Mouse (Mus musculus): ENCODE results near the gene Clca3b. TPM values are rescaled to one million over a fixed set of nuclear protein-coding genes. Genes with fewer than 3 reads are reported as not detected.

The Clca3b gene
- polyA plus RNA-seq, 1 experiment from 2014 or later: not detected

Other genes starting within 250 kb of the Clca3b start
- 133 and 139 TPM in 2 replicates for gene Sh3glb1, start 129.0 kb downstream of the Clca3b start, polyA plus RNA-seq (2014; fragmentation: Nextera tagmentation; extraction: Ambion mirVana)
- gene Clca3a1, start 88.4 kb downstream of the Clca3b start, polyA plus RNA-seq (2014; fragmentation: Nextera tagmentation; extraction: Ambion mirVana): 18.8 and 20.5 TPM in 2 replicates
- gene Clca3a2, start 29.9 kb downstream of the Clca3b start, polyA plus RNA-seq (2014; fragmentation: Nextera tagmentation; extraction: Ambion mirVana): 0.93 and 1.1 TPM in 2 replicates
- gene Clca4b, start 83.2 kb upstream of the Clca3b start, polyA plus RNA-seq (2014; fragmentation: Nextera tagmentation; extraction: Ambion mirVana): not detected in 2 replicates
- not detected in 2 replicates for gene Clca4a, start 125.7 kb upstream of the Clca3b start, polyA plus RNA-seq (2014; fragmentation: Nextera tagmentation; extraction: Ambion mirVana)
- gene Clca1, start 183.4 kb upstream of the Clca3b start, polyA plus RNA-seq (2014; fragmentation: Nextera tagmentation; extraction: Ambion mirVana): not detected in 2 replicates